Mouse (Mus musculus) ovary, postnatal 10 days (tissue): ENCODE data around the gene Lhfpl3.

ENCODE experiments used
- DNase-seq: peaks from one replicate; pipeline ENCODE4 v3.0.0; 2022; ENCODE audit warnings: low spot score

Lhfpl3 gene

DNA sequence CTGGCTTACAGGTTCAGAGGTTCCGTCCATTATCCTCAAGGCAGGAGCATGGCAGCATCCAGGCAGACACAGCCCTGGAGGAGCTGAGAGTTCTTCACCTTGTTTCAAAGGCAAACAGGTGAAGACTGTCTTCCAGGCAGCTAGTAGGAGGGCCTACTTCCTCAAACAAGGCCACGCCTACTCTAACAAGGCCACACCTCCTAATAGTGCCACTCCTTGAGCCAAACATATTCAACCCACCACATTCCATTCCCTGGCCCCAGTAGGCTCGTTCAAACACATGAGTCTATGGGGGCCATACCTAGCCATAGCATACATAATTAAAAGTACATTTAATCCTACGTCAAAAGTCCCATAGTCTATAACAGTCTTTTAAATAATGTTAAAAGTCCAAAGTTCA is 407.4 kb downstream of the Lhfpl3 start:
- no peak for DNase-seq

DNA sequence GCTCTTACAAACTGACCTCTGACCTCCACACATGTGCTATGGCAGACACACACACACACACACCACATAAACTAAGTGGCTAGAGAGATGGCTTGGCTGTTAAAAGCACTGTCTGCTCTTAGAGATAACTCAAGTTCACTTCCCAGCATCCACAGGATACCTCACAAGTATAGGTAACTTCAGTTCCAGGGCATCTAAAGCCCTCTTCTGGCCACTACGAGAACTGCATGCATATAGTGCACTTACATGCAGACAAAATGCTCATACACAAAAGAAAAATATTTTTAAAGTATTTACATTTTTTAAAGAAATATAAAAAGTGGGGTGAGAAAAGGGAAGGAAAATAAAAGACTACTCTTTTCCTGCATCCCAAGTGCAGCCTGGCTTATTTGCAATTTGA is 408.6 kb downstream of the Lhfpl3 start:
- DNase-seq: no peak

DNA sequence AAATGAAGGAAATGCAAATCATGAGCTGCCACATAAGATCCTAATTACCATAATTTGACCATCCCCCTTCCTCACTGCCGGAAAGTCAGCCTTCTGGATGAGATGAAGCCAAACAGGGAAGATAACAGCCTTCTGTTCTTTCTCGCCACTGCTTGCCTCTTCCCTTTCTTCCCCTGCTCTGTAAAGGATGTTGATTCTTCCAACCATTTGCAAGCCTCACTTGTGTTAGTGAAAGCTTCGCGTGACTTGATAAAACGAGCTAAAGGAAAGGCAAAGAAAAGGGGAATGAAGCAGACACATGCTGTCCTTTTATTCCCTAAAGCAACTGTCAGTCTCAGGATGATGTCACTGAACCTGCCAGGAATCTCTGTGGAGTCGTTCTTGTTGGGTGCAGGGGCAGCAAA is 420.1 kb downstream of the Lhfpl3 start:
- no peak for DNase-seq

DNA sequence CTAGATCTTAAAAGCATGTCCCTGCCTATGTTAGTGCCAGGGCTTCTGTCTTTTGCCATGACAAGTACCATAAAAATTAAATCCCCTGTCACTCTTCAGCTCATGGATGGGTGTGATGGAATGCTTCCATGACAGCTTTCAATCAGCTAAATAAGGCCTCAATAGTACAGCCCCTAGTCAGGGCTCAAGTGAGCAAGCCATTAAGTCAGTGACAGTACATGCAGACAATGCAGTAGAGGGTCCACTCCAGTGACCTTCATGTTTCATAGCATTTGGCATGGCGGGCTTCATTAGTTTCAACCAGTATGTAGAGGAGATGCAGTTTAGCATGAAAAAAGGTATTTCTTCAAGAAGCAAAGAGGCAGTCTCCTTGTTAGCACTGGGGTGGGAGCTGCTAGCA is 420.8 kb downstream of the Lhfpl3 start:
- no peak for DNase-seq

DNA sequence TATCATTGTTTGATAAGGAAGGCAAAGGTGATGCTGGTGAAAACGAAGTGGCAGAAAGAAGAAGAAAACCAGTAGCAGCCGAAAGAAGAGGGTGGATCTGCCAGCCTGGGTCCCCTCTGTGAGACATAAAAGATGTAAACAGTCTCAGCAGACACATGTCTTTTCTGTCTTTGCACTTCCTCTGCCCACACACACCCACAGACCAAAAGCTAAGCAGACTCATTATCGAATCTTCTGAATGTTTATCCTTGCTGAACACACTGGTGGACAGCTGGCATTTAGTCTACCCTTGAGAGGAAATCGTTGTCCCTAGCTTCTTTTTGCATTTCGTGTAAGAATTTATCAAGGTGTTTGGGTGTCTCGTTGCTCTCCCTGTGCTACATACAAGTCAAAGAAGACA is 443.8 kb downstream of the Lhfpl3 start:
- no peak for DNase-seq

DNA sequence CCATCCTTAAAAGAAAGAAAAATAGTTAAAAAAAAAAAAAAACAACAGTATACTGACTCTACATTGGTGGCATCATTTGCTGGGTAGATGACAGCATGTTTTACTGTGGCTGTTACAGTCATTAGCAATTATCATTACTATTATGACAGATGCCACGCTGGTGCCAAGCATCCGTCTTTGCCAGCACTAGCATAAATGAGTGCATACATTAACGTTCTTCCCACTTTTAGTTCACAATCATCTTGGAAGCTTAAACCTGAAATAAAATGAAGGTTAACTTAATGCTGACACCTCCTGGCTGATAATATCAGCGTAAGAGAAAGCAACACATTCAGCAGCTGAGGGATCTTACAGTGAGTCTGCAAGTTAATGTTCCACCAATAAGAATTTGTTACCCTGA is 451.0 kb downstream of the Lhfpl3 start:
- no peak for DNase-seq

DNA sequence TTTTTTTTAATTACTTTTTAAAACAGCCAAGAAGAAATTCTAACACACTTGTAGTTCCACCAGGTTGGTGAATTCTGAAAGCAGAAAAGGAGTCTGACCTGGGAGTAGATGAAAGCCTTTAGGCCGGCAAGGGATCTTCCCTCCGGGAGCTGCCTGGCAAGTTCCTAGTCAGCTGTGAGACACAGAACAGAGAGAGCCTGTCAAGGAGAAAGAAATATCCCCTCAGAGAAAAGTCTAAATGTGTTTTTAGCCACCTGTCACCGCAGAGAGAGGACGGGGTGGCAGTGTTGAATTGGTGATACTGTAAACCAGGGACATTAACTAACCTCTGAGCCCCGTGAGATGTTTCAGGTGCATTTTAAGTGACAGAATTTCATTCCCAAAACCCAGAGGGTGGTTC is 467.2 kb downstream of the Lhfpl3 start:
- DNase-seq: no peak

DNA sequence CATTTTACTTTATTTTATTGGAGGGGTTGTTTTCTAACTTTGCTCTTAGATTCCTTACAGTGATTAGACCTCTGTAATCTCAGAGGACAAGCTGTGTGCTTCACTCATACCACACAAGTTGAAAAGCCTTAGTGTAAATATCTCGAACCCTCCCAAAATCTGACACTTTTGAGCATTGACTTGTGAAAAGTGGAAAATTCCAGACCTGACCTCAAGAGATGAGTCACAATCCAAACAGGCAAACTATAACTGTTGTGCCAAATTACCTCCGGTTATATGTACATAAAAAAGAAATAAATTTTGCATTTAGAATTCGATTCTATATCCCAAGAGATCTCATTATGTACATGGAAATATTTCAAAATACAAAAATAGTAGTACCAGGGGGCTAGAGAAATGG is 468.8 kb downstream of the Lhfpl3 start:
- no peak for DNase-seq

DNA sequence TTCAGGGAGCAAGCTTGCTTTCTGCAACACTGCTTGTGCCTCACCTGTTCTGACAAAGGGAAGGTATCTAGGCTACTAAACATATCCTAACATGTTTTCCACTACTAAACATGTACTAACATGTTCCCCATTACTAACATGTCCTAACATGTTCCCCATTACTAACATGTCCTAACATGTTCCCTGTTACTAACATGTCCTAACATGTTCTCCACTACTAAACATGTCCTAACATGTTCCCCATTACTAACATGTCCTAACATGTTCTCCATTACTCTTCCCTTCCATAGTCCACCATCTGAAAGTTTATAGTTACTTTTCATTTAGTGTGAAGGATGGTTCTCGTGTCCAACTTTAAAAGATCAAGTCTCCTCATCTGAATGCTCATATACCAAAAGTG is 473.8 kb downstream of the Lhfpl3 start:
- DNase-seq: no peak

DNA sequence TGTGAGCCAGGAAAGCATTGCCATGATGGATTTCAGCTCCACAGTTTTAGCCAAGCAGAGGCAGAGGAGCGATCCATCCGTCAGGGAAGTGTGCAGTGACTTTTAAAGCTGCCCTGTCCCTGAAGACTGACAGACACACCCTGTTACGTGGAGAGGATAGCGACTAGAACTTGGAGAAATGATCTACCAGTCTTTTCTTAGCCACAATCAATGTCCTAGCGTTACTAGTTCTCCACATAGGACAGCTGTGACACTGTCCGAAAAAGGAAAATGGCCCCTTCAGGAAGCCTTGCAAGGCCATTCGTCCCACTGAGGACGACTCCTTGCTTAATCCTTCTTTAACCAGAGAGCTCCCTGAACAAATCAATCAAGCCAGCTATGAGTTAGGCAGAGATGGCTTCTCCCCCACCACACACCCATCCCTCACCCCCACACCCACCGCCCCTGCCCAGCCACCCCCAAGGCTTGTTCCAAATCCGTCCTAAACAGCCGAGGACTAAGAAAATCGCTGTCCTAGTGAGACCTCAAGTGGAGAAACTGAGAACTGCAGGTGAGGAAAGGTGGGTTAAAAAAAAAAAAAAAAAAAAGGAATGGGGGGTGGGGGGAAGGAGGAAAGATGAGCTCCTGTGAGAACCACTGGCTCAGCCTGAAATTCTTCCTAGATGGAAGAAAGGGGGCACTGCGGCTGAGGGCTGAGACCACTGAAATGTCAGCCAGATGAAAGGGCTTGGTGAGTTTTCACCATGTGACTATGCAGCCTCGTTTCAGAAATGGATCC is 479.1 kb downstream of the Lhfpl3 start:
- DNase-seq: peak; percentile 24

DNA sequence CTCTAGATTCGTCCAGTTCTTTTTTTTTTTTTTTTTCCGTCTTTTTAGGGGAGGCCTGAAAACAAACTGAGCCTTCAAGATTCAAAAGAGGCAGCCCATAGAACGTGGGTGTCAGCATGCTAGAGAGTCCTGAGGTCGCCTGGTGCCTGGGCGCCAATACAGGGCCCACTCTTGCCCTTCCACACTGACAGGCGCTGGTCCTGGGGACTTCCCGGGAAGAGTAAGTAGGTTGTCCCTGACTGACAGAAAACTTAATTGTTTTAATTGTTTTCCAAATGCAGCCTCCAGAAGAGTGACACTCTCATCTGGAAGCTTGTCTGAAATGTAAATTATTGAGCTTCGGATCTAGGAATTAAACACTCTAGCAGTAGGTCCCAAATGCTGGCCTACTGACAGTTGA is 479.8 kb downstream of the Lhfpl3 start:
- DNase-seq: no peak

DNA sequence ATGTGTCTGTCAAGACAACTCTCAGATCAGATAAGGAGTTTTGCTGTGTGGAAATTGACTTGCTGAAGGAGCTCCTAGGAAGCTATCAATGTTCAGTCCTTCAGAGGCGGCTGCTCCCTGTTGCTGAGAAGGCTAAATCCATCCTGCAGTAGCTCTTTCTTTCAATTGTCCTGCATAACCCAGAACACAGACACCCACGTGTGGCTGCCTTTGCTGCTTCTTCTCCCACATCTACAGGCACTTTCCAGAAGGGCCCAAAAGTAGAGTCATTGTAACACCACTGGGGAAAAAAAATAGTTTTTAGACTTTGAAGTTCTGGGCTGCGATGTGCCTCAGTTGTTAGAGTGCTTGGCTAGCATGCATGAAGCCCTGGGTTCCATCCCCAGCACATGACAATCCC is 480.9 kb downstream of the Lhfpl3 start:
- no peak for DNase-seq

DNA sequence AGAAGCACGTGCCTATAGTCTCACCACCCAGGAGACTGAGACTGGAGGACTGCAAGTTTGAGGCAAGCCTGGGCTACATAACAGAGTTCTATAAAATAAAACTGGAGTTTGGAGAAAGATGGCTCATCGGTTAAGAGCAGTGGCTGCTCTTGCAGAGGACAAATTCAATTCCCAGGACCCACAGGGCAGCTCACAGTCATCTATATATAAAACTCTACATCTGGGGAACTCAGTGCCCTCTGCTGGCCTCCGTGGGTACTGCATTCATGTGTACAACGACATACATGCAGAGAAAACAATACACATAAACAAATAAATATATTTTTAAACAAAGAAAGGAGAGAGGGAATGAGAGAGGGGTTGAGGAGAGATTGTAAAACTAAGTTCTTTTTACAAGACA is 501.1 kb downstream of the Lhfpl3 start:
- DNase-seq: no peak

DNA sequence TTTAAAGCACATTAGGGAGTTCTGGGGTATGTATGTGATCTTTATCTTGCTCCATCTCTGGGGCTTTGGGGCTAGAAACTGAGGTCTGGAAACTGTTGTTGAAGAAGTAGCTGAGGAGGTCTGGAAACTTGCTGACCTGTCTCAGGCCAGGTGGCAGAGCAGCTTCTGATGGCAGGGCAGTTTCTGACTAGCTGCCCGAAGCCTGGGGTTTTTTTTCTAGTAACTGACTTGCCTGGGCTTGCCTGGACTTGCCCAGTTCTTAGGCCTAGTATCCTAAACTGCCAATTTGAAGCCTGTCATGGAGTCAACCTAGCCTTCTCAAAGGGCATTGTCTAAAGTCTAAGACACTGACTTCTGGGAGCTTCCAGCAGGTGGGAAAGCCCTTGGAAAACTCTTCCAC is 501.9 kb downstream of the Lhfpl3 start:
- DNase-seq: no peak

DNA sequence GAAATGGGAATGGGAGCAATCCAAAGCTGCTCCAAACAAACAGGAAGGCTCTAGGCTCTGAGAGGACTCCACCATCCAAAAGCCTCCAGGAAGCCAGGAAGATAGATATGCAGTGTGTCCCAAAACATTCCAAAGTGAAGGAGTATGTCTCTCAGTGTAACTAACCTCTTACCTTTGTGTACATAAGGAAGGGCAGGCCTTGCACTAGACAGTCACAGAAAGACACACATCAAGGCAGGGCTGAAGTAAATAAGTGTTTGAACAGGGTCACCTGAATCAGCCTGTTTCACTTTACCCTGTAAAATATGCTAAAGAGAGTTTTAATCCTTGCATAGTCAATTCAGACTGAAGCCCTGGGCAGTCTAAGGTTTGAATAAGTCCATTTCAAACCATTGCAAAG is 502.4 kb downstream of the Lhfpl3 start:
- DNase-seq: no peak

DNA sequence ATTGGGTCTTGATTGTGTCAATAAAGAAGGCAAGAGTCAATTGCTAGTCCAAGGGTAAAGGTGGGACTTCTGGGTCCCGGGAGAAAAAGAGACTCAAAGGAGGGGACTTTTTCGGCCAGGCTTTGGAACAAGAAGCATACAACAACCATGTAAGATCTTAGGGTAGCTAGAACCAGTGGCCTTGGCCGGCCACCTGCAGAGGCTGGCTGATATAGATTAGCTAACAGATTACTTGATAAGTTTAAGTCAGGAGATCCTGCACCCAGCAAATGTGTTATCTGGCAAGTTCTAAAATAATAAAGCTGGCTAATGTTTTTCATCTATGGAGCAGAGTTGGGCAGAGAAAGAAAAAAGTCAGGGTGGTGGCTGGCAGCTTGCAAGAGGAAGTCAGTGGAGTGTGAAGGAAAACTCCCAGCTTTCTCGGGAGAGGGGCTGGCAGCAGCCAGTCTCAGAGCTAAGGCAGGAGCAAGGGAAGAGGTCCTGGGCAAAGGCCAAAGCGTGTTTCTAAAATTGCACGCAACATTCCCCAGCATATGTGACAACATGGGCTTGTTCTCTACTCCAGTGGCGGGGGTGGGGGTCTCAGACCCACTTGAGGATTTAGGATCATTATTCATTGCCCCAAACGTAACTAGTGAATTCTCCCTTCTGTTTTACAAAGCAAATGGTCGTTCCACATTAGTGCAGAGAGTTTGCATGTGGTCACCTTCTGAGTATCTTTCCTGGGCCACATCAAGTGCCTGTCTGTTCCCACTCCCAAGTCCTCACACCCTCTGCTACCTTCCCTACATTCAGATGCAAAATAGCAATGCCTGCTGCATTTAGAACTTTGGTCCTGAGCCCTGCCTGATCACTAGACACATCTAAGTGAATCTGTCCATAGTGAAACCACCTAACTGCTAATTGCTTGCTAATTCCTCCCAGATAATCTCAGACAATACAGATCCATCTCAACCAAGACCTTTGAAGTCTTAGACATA is 504.3 kb downstream of the Lhfpl3 start:
- no peak for DNase-seq

DNA sequence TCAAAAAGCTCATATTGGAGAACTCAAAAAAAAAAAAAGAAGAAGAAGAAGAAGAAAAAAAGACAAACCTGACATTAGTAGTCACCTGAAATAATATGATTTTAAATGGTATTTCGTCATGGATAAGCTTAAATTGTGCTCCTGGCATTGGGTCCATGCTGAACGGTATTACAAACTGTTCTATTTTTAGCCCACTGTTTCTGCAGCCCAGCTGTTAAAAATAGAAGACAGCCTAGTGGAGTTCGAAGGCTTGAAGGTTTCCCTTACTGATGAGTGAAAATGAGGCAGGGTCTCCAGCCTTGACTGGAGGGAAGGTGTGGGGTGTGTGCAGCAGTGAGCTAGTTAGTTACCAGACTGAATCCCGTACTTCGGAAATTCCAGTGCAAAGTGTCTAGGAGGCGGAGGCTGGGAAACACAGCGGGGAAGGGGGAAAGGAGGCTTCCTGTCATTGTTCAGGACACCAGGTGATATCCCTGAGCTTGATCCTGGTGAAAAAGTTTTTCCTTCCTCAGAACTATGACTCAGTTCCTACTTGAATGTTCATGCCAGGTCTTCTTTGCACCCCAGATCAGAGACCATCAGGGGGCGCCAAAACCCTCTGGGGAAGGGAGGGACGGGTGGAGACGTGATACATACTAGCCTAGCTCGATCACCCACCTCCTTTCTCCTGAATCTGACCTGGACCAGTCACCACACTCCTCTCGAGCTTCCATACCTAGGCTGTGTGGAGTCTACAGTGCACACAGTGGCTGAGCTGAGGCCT is 505.8 kb downstream of the Lhfpl3 start:
- peak; percentile 38 for DNase-seq

DNA sequence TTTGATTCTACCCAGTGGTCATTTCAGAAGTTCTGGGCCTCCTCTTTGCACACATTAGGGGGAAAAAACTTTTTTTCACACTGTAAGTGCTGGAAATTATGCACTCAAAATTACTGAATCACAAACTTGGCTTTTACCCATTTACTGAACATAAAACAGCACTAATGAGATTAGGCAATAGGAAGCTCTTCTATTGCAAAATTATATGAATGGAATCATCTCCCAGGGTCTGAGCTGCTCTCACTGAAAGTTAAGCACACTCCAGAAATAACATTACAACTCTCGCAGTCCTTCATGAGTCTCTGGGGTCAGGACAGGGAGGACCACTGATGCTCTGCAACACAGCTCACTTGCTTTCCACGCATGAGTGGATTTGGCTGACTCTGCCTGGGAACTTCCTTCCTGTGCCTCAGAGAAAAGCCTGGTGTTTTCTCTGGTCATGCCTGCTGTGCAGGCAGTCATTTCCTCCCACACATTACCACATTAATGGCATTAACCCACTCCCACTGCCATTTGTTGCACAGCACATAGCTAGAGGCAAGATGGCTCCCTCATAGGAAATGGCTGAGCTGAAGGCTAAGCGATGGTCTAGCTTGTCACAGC is 510.1 kb downstream of the Lhfpl3 start:
- no peak for DNase-seq

DNA sequence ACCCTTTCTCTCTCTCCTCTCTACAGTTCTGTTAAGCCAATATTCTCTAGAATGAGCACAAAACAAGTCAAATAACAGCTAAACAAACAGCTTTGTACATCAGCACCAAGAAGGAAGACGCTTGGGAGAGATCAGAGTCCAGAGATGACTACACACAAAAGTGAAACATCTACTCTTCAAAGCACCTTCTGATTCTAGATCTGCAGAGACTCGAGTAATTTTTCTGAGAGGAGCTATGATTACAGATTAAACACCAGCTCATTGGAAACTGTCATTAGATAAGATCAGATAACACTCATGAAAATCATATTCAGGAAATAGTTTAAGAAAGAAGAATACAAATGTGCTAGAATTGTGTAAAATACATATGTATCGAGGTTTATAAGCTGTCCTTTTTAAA is 527.5 kb downstream of the Lhfpl3 start:
- no peak for DNase-seq

DNA sequence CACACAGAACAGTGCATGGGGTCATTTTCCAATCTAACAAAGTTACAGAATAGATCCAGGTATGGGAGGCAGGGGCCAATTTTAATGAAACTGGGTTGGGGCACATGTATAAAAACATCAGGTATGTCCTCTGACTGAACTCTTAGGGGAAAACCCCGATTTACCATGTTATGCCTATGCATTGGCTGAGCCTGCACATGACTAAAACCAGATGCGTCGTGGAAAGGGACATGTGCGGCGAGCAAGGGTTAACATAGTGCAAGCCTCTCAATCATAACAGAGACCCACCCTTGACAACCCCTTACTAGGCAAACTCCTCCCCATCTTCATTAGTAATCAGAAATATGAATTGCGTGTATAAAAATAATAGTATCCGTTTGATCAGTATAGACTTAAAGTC is 533.5 kb downstream of the Lhfpl3 start:
- DNase-seq: no peak

DNA sequence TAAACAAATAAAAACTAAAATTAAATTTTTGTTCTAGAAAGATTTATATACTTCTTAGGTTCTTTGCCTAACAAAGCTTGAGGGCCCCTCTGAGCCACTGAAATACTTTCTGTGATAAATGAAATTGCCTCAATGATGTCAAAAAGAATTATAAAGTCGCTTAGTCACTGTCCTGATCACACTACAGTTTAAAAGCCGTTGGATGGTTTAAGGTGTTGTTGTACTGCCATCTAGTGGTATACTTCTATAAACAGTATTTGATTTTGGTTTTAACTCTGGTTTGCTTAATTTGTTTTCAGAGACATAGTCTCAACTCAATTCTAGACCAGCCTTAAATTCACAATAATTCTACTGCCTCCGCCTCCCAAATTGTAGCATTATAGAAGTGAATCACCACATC is 539.0 kb downstream of the Lhfpl3 start:
- no peak for DNase-seq

DNA sequence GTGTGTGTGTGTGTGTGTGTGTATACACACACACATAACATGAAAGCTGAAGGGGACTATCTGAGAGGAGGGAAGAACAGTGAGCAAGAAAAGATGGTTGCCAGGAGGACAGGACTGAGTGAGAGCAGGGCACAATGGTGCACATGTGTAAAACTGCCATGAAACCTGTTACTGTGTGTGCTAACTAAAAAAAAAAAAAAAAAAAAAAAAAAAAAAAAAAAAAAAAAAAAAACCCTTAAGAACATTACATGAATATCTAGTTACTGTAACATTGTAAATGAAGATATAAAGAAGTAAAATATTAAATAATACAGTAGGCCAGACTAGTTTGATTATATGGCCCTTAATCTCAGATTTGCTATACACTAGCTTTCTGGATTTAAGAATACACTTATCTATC is 543.3 kb downstream of the Lhfpl3 start:
- no peak for DNase-seq
